Mouse (Mus musculus) CH12.LX (cell line): Measurements from ENCODE around the gene Fam71e2. TPM values are rescaled to one million over a fixed set of nuclear protein-coding genes. Genes with fewer than 3 reads are reported as not detected.
A peak's percentile ranks its signal among the peaks of the same experiment; 100 is the strongest.

Experiments
- DNase-seq: peaks from one replicate; pipeline ENCODE4 v3.0.0-alpha.2; 2013; ENCODE audit errors: extremely low read depth
- H3K27ac ChIP-seq: 2 replicates; pipeline ENCODE4 v1.5.1; 2012; ENCODE audit warnings: low read depth, mild to moderate bottlenecking, control low read depth, moderate library complexity; ENCODE audit not compliant: insufficient read depth
- H3K27me3 ChIP-seq: replicated peaks from 2 replicates; pipeline ENCODE3; 2012; ENCODE audit warnings: inconsistent platforms
- H3K36me3 ChIP-seq, 2 experiments: replicated peaks in 1 of 2; 2 replicates each; pipeline versions ENCODE3 to v1.6.1; 2012; ENCODE audit warnings: inconsistent platforms in 1 of 2, low read length in 1 of 2, mild to moderate bottlenecking in 1 of 2, mixed read lengths in 1 of 2, moderate library complexity in 1 of 2; ENCODE audit not compliant: control insufficient read depth in 1 of 2, insufficient read depth in 1 of 2
- H3K4me1 ChIP-seq, 2 experiments: 2 replicates each; pipeline ENCODE4 v1.6.1; 2012; ENCODE audit warnings: inconsistent platforms in 1 of 2, moderate library complexity in 1 of 2; ENCODE audit not compliant: insufficient read depth in 2 of 2, control insufficient read depth in 1 of 2
- H3K4me2 ChIP-seq: 2 replicates; pipeline ENCODE4 v1.6.1; 2012; ENCODE audit warnings: low read depth, mild to moderate bottlenecking, control low read depth; ENCODE audit not compliant: poor library complexity, insufficient read depth, severe bottlenecking
- H3K4me3 ChIP-seq, 3 experiments: fragments of 150-350 bp in 1 of 3; sonication (generic) in 1 of 3; replicated peaks in 1 of 3; 2 replicates each; pipeline versions ENCODE3 to v1.5.1; 2011 to 2012; ENCODE audit warnings: low read depth in 2 of 3, low read length in 2 of 3, mild to moderate bottlenecking in 2 of 3, moderate library complexity in 2 of 3, control low read depth in 1 of 3, improper control_type of control experiment in 1 of 3, inconsistent platforms in 1 of 3, mixed read lengths in 1 of 3; ENCODE audit not compliant: poor library complexity in 1 of 3
- H3K79me2 ChIP-seq: replicated peaks from 2 replicates; pipeline ENCODE4 v1.6.1; 2012; ENCODE audit warnings: mild to moderate bottlenecking, moderate library complexity; ENCODE audit not compliant: control insufficient read depth, poor library complexity, insufficient read depth, severe bottlenecking; ENCODE audit errors: extremely low read depth
- H3K9ac ChIP-seq: 2 replicates; pipeline ENCODE4 v1.6.1; 2012; ENCODE audit warnings: low read depth, mild to moderate bottlenecking, control low read depth, moderate library complexity; ENCODE audit not compliant: insufficient read depth
- H3K9me3 ChIP-seq: replicated peaks from 2 replicates; pipeline ENCODE3; 2012; ENCODE audit warnings: low read length, inconsistent platforms, mixed read lengths
- BHLHE40 ChIP-seq: IDR thresholded peaks from 2 replicates; pipeline ENCODE4 v1.6.1; 2011; ENCODE audit warnings: mild to moderate bottlenecking, low read depth, low read length, improper control_type of control experiment
- CHD1 ChIP-seq: IDR thresholded peaks from 2 replicates; pipeline ENCODE4 v1.6.1; 2012; ENCODE audit warnings: low read depth, low read length, improper control_type of control experiment, inconsistent platforms
- CHD2 ChIP-seq: IDR thresholded peaks from 2 replicates; pipeline ENCODE4 v1.6.1; 2011; ENCODE audit warnings: low read length, improper control_type of control experiment
- CTCF ChIP-seq, 2 experiments: IDR thresholded peaks in 1 of 2; conservative IDR thresholded peaks in 1 of 2; 2 replicates each; pipeline ENCODE4 v1.5.1; 2011 to 2012; ENCODE audit warnings: low read depth in 2 of 2, low read length in 2 of 2, improper control_type of control experiment in 1 of 2, inconsistent platforms in 1 of 2, mild to moderate bottlenecking in 1 of 2, moderate library complexity in 1 of 2
- E2F4 ChIP-seq: IDR thresholded peaks from 2 replicates; pipeline ENCODE4 v1.6.1; 2011; ENCODE audit warnings: low read depth, low read length, improper control_type of control experiment; ENCODE audit not compliant: insufficient replicate concordance
- EP300 ChIP-seq: IDR thresholded peaks from 2 replicates; pipeline ENCODE4 v1.6.1; 2011; ENCODE audit warnings: low read length, improper control_type of control experiment
- ETS1 ChIP-seq: conservative IDR thresholded peaks from 2 replicates; pipeline ENCODE4 v1.6.1; 2012; ENCODE audit warnings: low read depth, mild to moderate bottlenecking, inconsistent platforms, low read length, improper control_type of control experiment, moderate library complexity
- GABPA ChIP-seq: IDR thresholded peaks from 2 replicates; pipeline ENCODE4 v1.6.1; 2012; ENCODE audit warnings: low read depth, low read length, improper control_type of control experiment, inconsistent platforms; ENCODE audit not compliant: insufficient replicate concordance
- HCFC1 ChIP-seq: IDR thresholded peaks from 2 replicates; pipeline ENCODE4 v1.6.1; 2012; ENCODE audit warnings: low read depth, mild to moderate bottlenecking, inconsistent platforms, low read length, improper control_type of control experiment
- IRF4 ChIP-seq: IDR thresholded peaks from 2 replicates; pipeline ENCODE4 v1.6.1; 2014; ENCODE audit warnings: low read depth, mild to moderate bottlenecking, inconsistent platforms, low read length, improper control_type of control experiment
- JUN ChIP-seq: IDR thresholded peaks from 2 replicates; pipeline ENCODE4 v1.6.1; 2011; ENCODE audit warnings: low read depth, mild to moderate bottlenecking, low read length, improper control_type of control experiment, moderate library complexity; ENCODE audit not compliant: insufficient read depth
- JUND ChIP-seq: conservative IDR thresholded peaks from 2 replicates; pipeline ENCODE4 v1.6.1; 2011; ENCODE audit warnings: low read depth, low read length, improper control_type of control experiment
- MAX ChIP-seq: IDR thresholded peaks from 2 replicates; pipeline ENCODE4 v1.6.1; 2011; ENCODE audit warnings: low read length, improper control_type of control experiment
- MAZ ChIP-seq: IDR thresholded peaks from 2 replicates; pipeline ENCODE4 v1.6.1; 2012; ENCODE audit warnings: low read depth, mild to moderate bottlenecking, inconsistent platforms, low read length, improper control_type of control experiment, moderate library complexity
- MYC ChIP-seq: IDR thresholded peaks from 2 replicates; pipeline ENCODE4 v1.6.1; 2011; ENCODE audit warnings: low read depth, mild to moderate bottlenecking, improper control_type of control experiment, low read length
- NRF1 ChIP-seq: IDR thresholded peaks from 2 replicates; pipeline ENCODE4 v1.6.1; 2014; ENCODE audit warnings: low read depth, mild to moderate bottlenecking, inconsistent platforms, low read length, improper control_type of control experiment, moderate library complexity
- PAX5 ChIP-seq: IDR thresholded peaks from 2 replicates; pipeline ENCODE4 v1.6.1; 2012; ENCODE audit warnings: low read length, inconsistent platforms, mixed read lengths
- POLR2A ChIP-seq: IDR thresholded peaks from 2 replicates; pipeline ENCODE4 v1.6.1; 2011; ENCODE audit warnings: low read depth, mild to moderate bottlenecking, improper control_type of control experiment, low read length
- RCOR1 ChIP-seq: conservative IDR thresholded peaks from 2 replicates; pipeline ENCODE4 v1.6.1; 2012; ENCODE audit warnings: low read depth, mild to moderate bottlenecking, inconsistent platforms, low read length, improper control_type of control experiment
- SIN3A ChIP-seq: IDR thresholded peaks from 2 replicates; pipeline ENCODE4 v1.6.1; 2012; ENCODE audit warnings: low read length, improper control_type of control experiment, inconsistent platforms
- SMC3 ChIP-seq: IDR thresholded peaks from 2 replicates; pipeline ENCODE4 v1.6.1; 2011; ENCODE audit warnings: low read depth, low read length, improper control_type of control experiment
- TBP ChIP-seq: conservative IDR thresholded peaks from 2 replicates; pipeline ENCODE4 v1.6.1; 2011; ENCODE audit warnings: low read depth, low read length, improper control_type of control experiment
- UBTF ChIP-seq: IDR thresholded peaks from 2 replicates; pipeline ENCODE4 v1.6.1; 2012; ENCODE audit warnings: low read depth, mild to moderate bottlenecking, inconsistent platforms, low read length, improper control_type of control experiment, moderate library complexity
- ZKSCAN1 ChIP-seq: IDR thresholded peaks from 2 replicates; pipeline ENCODE4 v1.6.1; 2012; ENCODE audit warnings: low read depth, inconsistent platforms, low read length, improper control_type of control experiment, borderline replicate concordance
- ZMIZ1 ChIP-seq: IDR thresholded peaks from 2 replicates; pipeline ENCODE4 v1.6.1; 2012; ENCODE audit warnings: low read depth, mild to moderate bottlenecking, inconsistent platforms, low read length, improper control_type of control experiment
- ZNF384 ChIP-seq: IDR thresholded peaks from 2 replicates; pipeline ENCODE4 v1.6.1; 2012; ENCODE audit warnings: low read depth, low read length, improper control_type of control experiment, inconsistent platforms
- dilution Hi-C: fragments of 300-500 bp; cut with MboI; formaldehyde crosslinking; loops from 2 replicates; pipeline ENCODE4 v1.14.3; 2020; ENCODE audit warnings: low sequenced_read_pairs; ENCODE audit not compliant: extremely low pct_unique_long_range_greater_than_20kb, extremely low pct_ligation_motif_present
- in situ Hi-C: fragments of 300-500 bp; cut with MboI; formaldehyde crosslinking; loops from 3 replicates; pipeline ENCODE4 v1.14.3; 2019; ENCODE audit warnings: low sequenced_read_pairs, low pct_ligation_motif_present, low pct_unique_long_range_greater_than_20kb, mixed read lengths
- polyA plus RNA-seq: library from polyadenylated mRNA; unstranded; fragments of >175 nt; gene quantifications from 2 replicates; pipeline ENCODE4 v1.2.1, GENCODE M21; 2012; ENCODE audit warnings: low read depth; ENCODE audit not compliant: insufficient read length
- total RNA-seq, 2 experiments: library from RNA; depleted of rRNA; stranded (reverse); fragments of 300-350 nt in 1 of 2; fragments of >200 nt in 1 of 2; gene quantifications; 2 replicates each; pipeline ENCODE4 v1.2.3; 2012 to 2014

The Fam71e2 gene
- total and polyA plus RNA-seq, 3 experiments = not detected

DNA sequence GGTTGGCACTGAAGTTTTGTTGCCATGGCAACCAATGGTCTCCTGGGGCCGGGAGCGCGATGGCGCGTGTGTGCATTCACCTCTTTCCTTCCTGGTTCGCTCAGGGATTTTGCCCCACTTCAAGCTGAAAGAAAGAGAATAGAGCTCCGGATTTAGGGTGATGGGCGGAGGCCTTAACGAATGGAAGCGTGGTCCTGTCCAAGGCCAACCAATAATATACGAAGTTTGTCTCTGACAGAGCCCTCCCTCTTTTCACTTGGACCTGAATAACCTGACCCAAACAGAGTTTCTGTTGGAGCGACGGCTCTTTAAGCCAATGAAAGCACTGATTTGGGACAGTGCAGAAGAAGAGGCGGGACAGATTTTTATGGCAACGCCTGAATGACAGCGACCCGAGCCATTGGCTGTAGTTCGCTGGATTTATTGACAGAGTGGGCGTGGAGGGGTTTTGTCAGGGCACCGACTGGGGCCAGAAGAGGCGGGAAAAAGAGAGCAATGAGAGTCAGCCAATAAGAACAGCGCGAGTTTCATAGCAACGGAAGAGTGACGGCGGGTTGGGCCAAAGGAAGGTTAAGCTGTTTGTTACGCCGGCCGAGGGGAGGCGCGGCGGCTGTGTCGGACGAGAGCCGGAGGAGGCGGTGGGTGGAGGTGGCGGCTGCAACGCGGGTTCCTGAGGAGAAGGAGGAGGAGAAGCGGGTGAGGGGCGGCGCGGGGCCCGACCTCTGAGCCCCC, 31.4 kb downstream of the Fam71e2 start, which contains the start of gene Kmt5c (continued):
- TF ChIP-seq MAX (peak; percentile 62; the same call in 1 of the 2 replicates), POLR2A (peak; percentile 74), ETS1 (no peak), IRF4 (peak; percentile 78), CTCF (conservative IDR thresholded peaks at IDR 0.05 in 1 of 2, IDR thresholded peaks at IDR 0.05 in 1 of 2; ENCODE audit: low read depth in 2 of 2, low read length in 2 of 2) (no peak), GABPA (no peak), UBTF (no peak), MAZ (peak; percentile 54; the same call in 1 of the 2 replicates)
- TF ChIP-seq, all 38 proteins: peak for 19

GRCm38 (mm10) chr7:4739041-4739543, 32.0 kb downstream of the Fam71e2 start:
- dilution Hi-C loops = no loop called here
- H3K4me1 ChIP-seq = peaks cover 5 to 24% of the 10 kb centered on the region in 2 experiments; a peak in 3 of 4 replicates
- H3K4me3 ChIP-seq = peak overlapping the region; percentile 46 to 55 (median 47)

More at GRCm38 (mm10) chr7:4739041-4739543, 32.0 kb downstream of the Fam71e2 start:
- peak overlapping the region; percentile 73 for H3K9ac ChIP-seq
- H3K4me2 ChIP-seq = peak overlapping the region; percentile 63
- no peaks in the 10 kb centered on the region for H3K27me3 ChIP-seq
- DNase-seq = no peak
- peaks cover 14 to 25% of the 10 kb centered on the region in 2 experiments for H3K36me3 ChIP-seq
- peak overlapping the region; percentile 71 for H3K27ac ChIP-seq
- H3K79me2 ChIP-seq = no peaks in the 10 kb centered on the region
- no peaks in the 10 kb centered on the region for H3K9me3 ChIP-seq
- in situ Hi-C loops = no loop called here
- no peak for TF ChIP-seq POLR2A
- TF ChIP-seq GABPA = no peak
- peak; percentile 71; the same call in 1 of the 2 replicates for TF ChIP-seq NRF1
- no peak for TF ChIP-seq E2F4
- no peak for TF ChIP-seq MAX
- TF ChIP-seq CHD1 = no peak
- no peak for TF ChIP-seq ZNF384
- TF ChIP-seq SMC3 = no peak
- TF ChIP-seq HCFC1 = no peak
- no peak for TF ChIP-seq MYC
- peak; percentile 53 for TF ChIP-seq EP300
- 0 out of 2 replicates have a peak, but pooled peaks have one; percentile 22 for TF ChIP-seq ETS1
- no peak for TF ChIP-seq UBTF
- TF ChIP-seq JUND = no peak
- no peak for TF ChIP-seq ZKSCAN1
- no peak for TF ChIP-seq PAX5
- TF ChIP-seq RCOR1 = 0 out of 2 replicates have a peak, but pooled peaks have one; percentile 50
- TF ChIP-seq ZMIZ1 = no peak
- TF ChIP-seq SIN3A = no peak; the same call in 1 of the 2 replicates
- TF ChIP-seq TBP = 0 out of 2 replicates have a peak, but pooled peaks have one; percentile 29
- no peak for TF ChIP-seq JUN
- TF ChIP-seq BHLHE40 = no peak
- no peak for TF ChIP-seq CHD2
- TF ChIP-seq, all 38 proteins: peak for 5
